Mouse (Mus musculus) forebrain, embryonic 11.5 days (tissue): ENCODE results near the gene Tgfb1. TPM values are rescaled to one million over a fixed set of nuclear protein-coding genes. Genes with fewer than 3 reads are reported as not detected.

ENCODE experiments used
- ATAC-seq: fragments of 200-750 bp; cut with Nextera tagmentation; replicated peaks from 2 replicates; pipeline ENCODE4 v1.8.0; 2017; ENCODE audit warnings: moderate TSS enrichment; ENCODE audit not compliant: low FRiP score
- DNase-seq: peaks from one replicate; pipeline ENCODE4 v3.0.0-alpha.2; 2017; ENCODE audit warnings: low spot score
- H3K27ac ChIP-seq: fragments of 300-500 bp; sonication (generic); 2 replicates; pipeline ENCODE4 v1.5.1; 2014; ENCODE audit warnings: low read depth, low read length
- H3K27me3 ChIP-seq: fragments of 300-500 bp; sonication (generic); 2 replicates; pipeline ENCODE4 v1.6.1; 2014; ENCODE audit warnings: mild to moderate bottlenecking, low read length, mixed read lengths; ENCODE audit not compliant: control insufficient read depth, insufficient read depth
- H3K36me3 ChIP-seq: fragments of 300-500 bp; sonication (generic); 2 replicates; pipeline ENCODE4 v1.6.1; 2014; ENCODE audit warnings: mild to moderate bottlenecking, low read length, moderate library complexity, mixed read lengths; ENCODE audit not compliant: control insufficient read depth, insufficient read depth
- H3K4me1 ChIP-seq: fragments of 300-500 bp; sonication (generic); replicated peaks from 2 replicates; pipeline ENCODE4 v1.6.1; 2014; ENCODE audit warnings: low read length, mixed read lengths; ENCODE audit not compliant: control insufficient read depth, insufficient read depth
- H3K4me2 ChIP-seq: fragments of 300-500 bp; sonication (generic); 2 replicates; pipeline ENCODE4 v1.6.1; 2014; ENCODE audit warnings: low read depth, mild to moderate bottlenecking, low read length, moderate library complexity, mixed read lengths; ENCODE audit not compliant: severe bottlenecking
- H3K4me3 ChIP-seq: fragments of 300-500 bp; sonication (generic); 2 replicates; pipeline ENCODE4 v1.5.1; 2014; ENCODE audit warnings: low read depth, low read length
- H3K9ac ChIP-seq: fragments of 300-500 bp; sonication (generic); 2 replicates; pipeline ENCODE4 v1.6.1; 2014; ENCODE audit warnings: low read length
- H3K9me3 ChIP-seq: fragments of 300-500 bp; sonication (generic); 2 replicates; pipeline ENCODE4 v1.6.1; 2016; ENCODE audit warnings: low read length, mixed read lengths; ENCODE audit not compliant: control insufficient read depth
- WGBS: fragments of 180-500 bp; shearing (Covaris S2); extraction: QIAGEN DNeasy Blood & Tissue Kit; methylation state at CpG from one replicate; pipeline ENCODE4 v1.1.7; 2014; 5-methylcytosine and 5-hydroxymethylcytosine counted together
- polyA plus RNA-seq: library from polyadenylated mRNA; unstranded; fragments of >200 nt; fragmentation: Nextera tagmentation; extraction: Ambion mirVana; gene quantifications from 2 replicates; pipeline ENCODE4 v1.2.1, GENCODE M21; 2014

Tgfb1 gene
- polyA plus RNA-seq, 1 experiment from 2014 or later: 1.6 TPM

GRCm38 (mm10) chr7:25753643-25754438 lies 67.0 kb downstream of the Tgfb1 start:
- H3K27ac ChIP-seq: peak overlapping the region; percentile 97
- 1% methylated on average over 46 of the region's 46 CpGs for WGBS
- H3K9ac ChIP-seq: peak overlapping the region; percentile 99
- H3K9me3 ChIP-seq: no peaks in the 10 kb centered on the region
- DNase-seq (no peak), ATAC-seq (peak; percentile 16)
- no peaks in the 10 kb centered on the region for H3K27me3 ChIP-seq
- peak overlapping the region; percentile 63 for H3K4me2 ChIP-seq
- peaks cover 7% of the 10 kb centered on the region for H3K4me1 ChIP-seq
- peaks cover 13% of the 10 kb centered on the region for H3K36me3 ChIP-seq
- H3K4me3 ChIP-seq: peak overlapping the region; percentile 98

GRCm38 (mm10) chr7:25754439-25754737 lies 67.6 kb downstream of the Tgfb1 start:
- Histone ChIP-seq H3K4me3 (peak overlapping the region; percentile 98), H3K4me2 (peak overlapping the region; percentile 63), H3K9ac (peak overlapping the region; percentile 99), H3K27ac (peak overlapping the region; percentile 97), H3K4me1 (peaks cover 7% of the 10 kb centered on the region), H3K27me3 (no peaks in the 10 kb centered on the region), H3K36me3 (peaks cover 9% of the 10 kb centered on the region; the same call in 1 of the 2 replicates), H3K9me3 (no peaks in the 10 kb centered on the region)
- DNase-seq (no peak), ATAC-seq (no peak)
- under 1% methylated on average over 24 of the region's 30 CpGs for WGBS

Other genes starting within 250 kb of the Tgfb1 start
- gene Ceacam1, start 209.4 kb upstream of the Tgfb1 start, polyA plus RNA-seq: 0.51 and 0.81 TPM in 2 replicates
- 0.13 TPM in 1 of 2 replicates, not detected in the other for gene Ceacam2, start 147.1 kb upstream of the Tgfb1 start, polyA plus RNA-seq
- not detected in 2 replicates for gene Erich4, start 71.1 kb upstream of the Tgfb1 start, polyA plus RNA-seq
- 22.2 and 23.4 TPM in 2 replicates for gene Dmac2, start 67.6 kb upstream of the Tgfb1 start, polyA plus RNA-seq
- gene B3gnt8, start 60.3 kb upstream of the Tgfb1 start, polyA plus RNA-seq: 0.29 and 0.99 TPM in 2 replicates
- gene Bckdha, start 28.0 kb upstream of the Tgfb1 start, polyA plus RNA-seq: 30.5 and 38.0 TPM in 2 replicates
- gene Exosc5, start 27.8 kb upstream of the Tgfb1 start, polyA plus RNA-seq: 52.2 and 56.4 TPM in 2 replicates
- 2.7 and 3.2 TPM in 2 replicates for gene Tmem91, start 11.8 kb upstream of the Tgfb1 start, polyA plus RNA-seq
- gene B9d2, start 6.2 kb upstream of the Tgfb1 start, polyA plus RNA-seq: 30.4 and 35.1 TPM in 2 replicates
- 37.8 and 41.2 TPM in 2 replicates for gene Ccdc97, start 32.1 kb downstream of the Tgfb1 start, polyA plus RNA-seq
- 83.8 and 87.5 TPM in 2 replicates for gene Hnrnpul1, start 67.8 kb downstream of the Tgfb1 start, polyA plus RNA-seq
- 36.2 and 37.2 TPM in 2 replicates for gene Axl, start 101.7 kb downstream of the Tgfb1 start, polyA plus RNA-seq
- 0.32 and 0.35 TPM in 2 replicates for gene Cyp2s1, start 129.9 kb downstream of the Tgfb1 start, polyA plus RNA-seq
- gene Cyp2b10, start 210.6 kb downstream of the Tgfb1 start, polyA plus RNA-seq: not detected in 2 replicates